Mouse (Mus musculus) MEL (cell line): ENCODE data around the gene Gga3. TPM values are rescaled to one million over a fixed set of nuclear protein-coding genes. Genes with fewer than 3 reads are reported as not detected.

Experiments
- DNase-seq: peaks from one replicate; pipeline ENCODE4 v3.0.0; 2011; ENCODE audit warnings: low read depth, low spot score
- H3K27ac ChIP-seq: 2 replicates; pipeline ENCODE4 v1.5.1; 2012; ENCODE audit warnings: low read depth, mild to moderate bottlenecking, control low read depth, low read length, moderate library complexity; ENCODE audit not compliant: control insufficient read depth
- H3K27me3 ChIP-seq, 2 experiments: fragments of 150-350 bp in 1 of 2; sonication (generic) in 1 of 2; 2 replicates each; pipeline ENCODE4 v1.6.1; 2012; ENCODE audit warnings: low read length in 2 of 2, mild to moderate bottlenecking in 2 of 2, improper control_type of control experiment in 1 of 2, moderate library complexity in 1 of 2; ENCODE audit not compliant: insufficient read depth in 2 of 2, control insufficient read depth in 1 of 2
- H3K36me3 ChIP-seq, 2 experiments: 2 replicates each; pipeline ENCODE4 v1.6.1; 2012 to 2014; ENCODE audit warnings: low read length in 2 of 2, improper control_type of control experiment in 1 of 2, inconsistent platforms in 1 of 2, mild to moderate bottlenecking in 1 of 2; ENCODE audit not compliant: insufficient read depth in 2 of 2, control insufficient read depth in 1 of 2
- H3K4me1 ChIP-seq, 2 experiments: fragments of 150-350 bp in 1 of 2; sonication (generic) in 1 of 2; 2 replicates each; pipeline ENCODE4 v1.6.1; 2012; ENCODE audit warnings: low read length in 2 of 2, improper control_type of control experiment in 1 of 2, mild to moderate bottlenecking in 1 of 2; ENCODE audit not compliant: insufficient read depth in 2 of 2, control insufficient read depth in 1 of 2
- H3K4me3 ChIP-seq, 2 experiments: fragments of 150-350 bp in 1 of 2; sonication (generic) in 1 of 2; 2 replicates each; pipeline ENCODE4 v1.5.1; 2012; ENCODE audit warnings: low read depth in 2 of 2, low read length in 2 of 2, mild to moderate bottlenecking in 2 of 2, moderate library complexity in 2 of 2, control low read depth in 1 of 2, improper control_type of control experiment in 1 of 2; ENCODE audit not compliant: control insufficient read depth in 1 of 2, insufficient read depth in 1 of 2
- H3K79me2 ChIP-seq: 2 replicates; pipeline ENCODE4 v1.6.1; 2012; ENCODE audit warnings: mild to moderate bottlenecking, low read length, moderate library complexity; ENCODE audit not compliant: control insufficient read depth, poor library complexity, insufficient read depth
- H3K9ac ChIP-seq: 2 replicates; pipeline ENCODE4 v1.6.1; 2012; ENCODE audit warnings: low read depth, mild to moderate bottlenecking, control low read depth, low read length, moderate library complexity; ENCODE audit not compliant: control insufficient read depth, poor library complexity, severe bottlenecking
- H3K9me3 ChIP-seq: fragments of 150-350 bp; sonication (generic); replicated peaks from 2 replicates; pipeline ENCODE4 v1.6.1; 2012; ENCODE audit warnings: mild to moderate bottlenecking, low read length, improper control_type of control experiment, moderate library complexity; ENCODE audit not compliant: insufficient read depth
- BHLHE40 ChIP-seq: IDR thresholded peaks from 2 replicates; pipeline ENCODE4 v1.6.1; 2012; ENCODE audit warnings: low read depth, mild to moderate bottlenecking, inconsistent platforms, low read length, improper control_type of control experiment, borderline replicate concordance
- CTCF ChIP-seq, 3 experiments: IDR thresholded peaks in 2 of 3; conservative IDR thresholded peaks in 1 of 3; 2 replicates each; pipeline ENCODE4 v1.5.1; 2011 to 2012; ENCODE audit warnings: low read length in 3 of 3, low read depth in 2 of 3, mild to moderate bottlenecking in 2 of 3, improper control_type of control experiment in 1 of 3, inconsistent platforms in 1 of 3, mixed read lengths in 1 of 3, moderate library complexity in 1 of 3; ENCODE audit not compliant: control insufficient read depth in 1 of 3, insufficient read depth in 1 of 3, poor library complexity in 1 of 3, severe bottlenecking in 1 of 3
- EP300 ChIP-seq, 2 experiments: IDR thresholded peaks; 2 replicates each; pipeline ENCODE4 v1.6.1; 2011; ENCODE audit warnings: improper control_type of control experiment in 2 of 2, low read length in 2 of 2, low read depth in 1 of 2, mild to moderate bottlenecking in 1 of 2
- ETS1 ChIP-seq: IDR thresholded peaks from 2 replicates; pipeline ENCODE4 v1.6.1; 2012; ENCODE audit warnings: low read depth, mild to moderate bottlenecking, inconsistent platforms, low read length, improper control_type of control experiment, moderate library complexity
- HCFC1 ChIP-seq: IDR thresholded peaks from 2 replicates; pipeline ENCODE4 v1.6.1; 2012; ENCODE audit warnings: low read depth, mild to moderate bottlenecking, inconsistent platforms, low read length, improper control_type of control experiment, moderate library complexity
- MAFK ChIP-seq: IDR thresholded peaks from 2 replicates; pipeline ENCODE4 v1.6.1; 2011; ENCODE audit warnings: low read depth, mild to moderate bottlenecking, low read length, improper control_type of control experiment, borderline replicate concordance
- MAX ChIP-seq: IDR thresholded peaks from 2 replicates; pipeline ENCODE4 v1.6.1; 2011; ENCODE audit warnings: low read length, improper control_type of control experiment
- MEF2A ChIP-seq: IDR thresholded peaks from 2 replicates; pipeline ENCODE4 v1.6.1; 2014; ENCODE audit warnings: low read depth, mild to moderate bottlenecking, inconsistent platforms, low read length, improper control_type of control experiment; ENCODE audit not compliant: poor library complexity, insufficient replicate concordance, severe bottlenecking; ENCODE audit errors: extremely low read depth
- MYC ChIP-seq: IDR thresholded peaks from 2 replicates; pipeline ENCODE4 v1.6.1; 2011; ENCODE audit warnings: low read depth, mild to moderate bottlenecking, low read length, improper control_type of control experiment, moderate library complexity
- NRF1 ChIP-seq: IDR thresholded peaks from 2 replicates; pipeline ENCODE4 v1.6.1; 2014; ENCODE audit warnings: low read depth, mild to moderate bottlenecking, inconsistent platforms, low read length, improper control_type of control experiment, moderate library complexity; ENCODE audit not compliant: poor library complexity, insufficient read depth, severe bottlenecking
- POLR2AphosphoS2 ChIP-seq: IDR thresholded peaks from 2 replicates; pipeline ENCODE4 v1.6.1; 2011; ENCODE audit warnings: low read length, improper control_type of control experiment
- RAD21 ChIP-seq: IDR thresholded peaks from 2 replicates; pipeline ENCODE4 v1.6.1; 2011; ENCODE audit warnings: mild to moderate bottlenecking, low read depth, low read length, improper control_type of control experiment
- SMC3 ChIP-seq: IDR thresholded peaks from 2 replicates; pipeline ENCODE4 v1.6.1; 2011; ENCODE audit warnings: low read depth, low read length, improper control_type of control experiment
- TBP ChIP-seq: IDR thresholded peaks from 2 replicates; pipeline ENCODE4 v1.8.0; 2011; ENCODE audit warnings: low read depth, low read length, improper control_type of control experiment
- TCF12 ChIP-seq: IDR thresholded peaks from 2 replicates; pipeline ENCODE4 v1.6.1; 2014; ENCODE audit warnings: low read depth, mild to moderate bottlenecking, inconsistent platforms, low read length, improper control_type of control experiment, moderate library complexity
- USF1 ChIP-seq: IDR thresholded peaks from 2 replicates; pipeline ENCODE4 v1.6.1; 2014; ENCODE audit warnings: low read depth, mild to moderate bottlenecking, inconsistent platforms, low read length, improper control_type of control experiment, moderate library complexity
- USF2 ChIP-seq, 2 experiments: IDR thresholded peaks; 2 replicates each; pipeline ENCODE4 v1.6.1; 2011 to 2012; ENCODE audit warnings: improper control_type of control experiment in 2 of 2, low read length in 2 of 2, borderline replicate concordance in 1 of 2, inconsistent platforms in 1 of 2, low read depth in 1 of 2, mild to moderate bottlenecking in 1 of 2; ENCODE audit not compliant: insufficient read depth in 1 of 2
- ZC3H11A ChIP-seq: IDR thresholded peaks from 2 replicates; pipeline ENCODE4 v1.6.1; 2012; ENCODE audit warnings: low read depth, mild to moderate bottlenecking, inconsistent platforms, low read length, improper control_type of control experiment
- polyA plus RNA-seq, 2 experiments: library from polyadenylated mRNA; stranded (reverse) in 1 of 2; unstranded in 1 of 2; fragments of >175 nt in 1 of 2; fragments of >200 nt in 1 of 2; gene quantifications; 2 replicates each; pipeline versions ENCODE4 v1.2.1 to v1.2.4; 2012; ENCODE audit warnings: low replicate concordance in 2 of 2, low read depth in 1 of 2; ENCODE audit not compliant: insufficient read length in 2 of 2, insufficient read depth in 1 of 2, missing spikeins in 1 of 2
- total RNA-seq: library from RNA; depleted of rRNA; stranded (reverse); fragments of 300-350 nt; gene quantifications from 2 replicates; pipeline ENCODE4 v1.2.3, GENCODE M21; 2012

Gene Gga3
- total and polyA plus RNA-seq, 3 experiments = 28.6 to 59.9 TPM; not detected in 1

DNA sequence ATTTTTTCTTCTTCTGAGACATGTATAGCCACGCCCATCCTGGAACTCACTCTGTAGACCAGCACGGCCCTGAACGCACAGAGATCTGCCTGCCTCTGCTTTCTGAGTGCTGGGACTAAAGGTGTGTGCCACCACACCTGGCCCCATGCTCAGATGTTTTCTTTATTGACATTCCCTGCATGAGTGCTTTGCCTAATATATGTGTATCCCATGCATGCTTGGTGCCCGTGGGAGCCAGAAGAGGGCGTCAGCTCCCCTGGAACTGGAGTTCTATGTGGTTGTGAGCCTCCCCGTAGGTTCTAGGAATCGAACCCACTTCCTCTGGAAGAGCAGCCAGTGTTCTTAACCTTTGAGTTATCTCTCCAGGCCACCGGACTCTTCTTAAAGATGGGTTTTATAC lies 31.2 kb upstream of the Gga3 start:
- H3K79me2 ChIP-seq = no peaks in the 10 kb centered on the region
- H3K4me3 ChIP-seq = no peak overlapping the region
- peaks cover 0 to 9% of the 10 kb centered on the region in 2 experiments; a peak in 2 of 4 replicates for H3K36me3 ChIP-seq
- H3K9me3 ChIP-seq = no peaks in the 10 kb centered on the region
- no peak for DNase-seq
- H3K4me1 ChIP-seq = peaks cover 8 to 23% of the 10 kb centered on the region in 2 experiments
- TF ChIP-seq BHLHE40 (no peak), TCF12 (no peak), ZC3H11A (no peak), MAFK (no peak), MEF2A (no peak), MAX (no peak), HCFC1 (no peak), SMC3 (peak; percentile 29), CTCF (IDR thresholded peaks at IDR 0.05 in 2 of 3, conservative IDR thresholded peaks at IDR 0.05 in 1 of 3; ENCODE audit: control insufficient read depth in 1 of 3, insufficient read depth in 1 of 3, low read depth in 2 of 3, low read length in 3 of 3, poor library complexity in 1 of 3, severe bottlenecking in 1 of 3) (peak in 2 of 3 experiments; percentile 37 to 46; a peak in 4 of 6 replicates), MYC (no peak), RAD21 (peak; percentile 4; the same call in 1 of the 2 replicates)
- H3K27ac ChIP-seq = no peak overlapping the region
- H3K9ac ChIP-seq = no peak overlapping the region
- no peaks in the 10 kb centered on the region for H3K27me3 ChIP-seq

DNA sequence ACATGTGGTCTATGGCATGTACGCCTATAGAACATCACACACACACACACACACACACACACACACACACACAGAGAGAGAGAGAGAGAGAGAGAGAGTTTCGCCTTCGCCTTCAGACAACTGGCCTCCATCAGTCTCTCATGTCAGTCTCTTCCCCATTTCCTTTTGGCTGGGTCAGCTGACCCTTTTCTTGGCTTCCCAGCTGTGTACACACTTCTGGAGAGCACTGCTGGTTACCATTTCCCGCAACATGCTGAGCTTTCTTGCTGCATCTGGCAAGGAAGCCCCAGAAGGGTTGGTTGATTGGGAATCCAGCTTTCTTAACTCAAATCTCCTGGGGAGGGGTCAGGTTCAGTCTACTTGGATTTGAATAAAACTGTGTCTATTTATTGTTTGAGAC lies 30.3 kb upstream of the Gga3 start:
- Histone ChIP-seq H3K27me3 (no peaks in the 10 kb centered on the region), H3K27ac (no peak overlapping the region), H3K4me3 (no peak overlapping the region), H3K79me2 (no peaks in the 10 kb centered on the region), H3K9me3 (no peaks in the 10 kb centered on the region), H3K9ac (no peak overlapping the region), H3K4me1 (peaks cover 6 to 20% of the 10 kb centered on the region in 2 experiments), H3K36me3 (peaks cover 0 to 5% of the 10 kb centered on the region in 2 experiments; a peak in 2 of 4 replicates)
- no peak for DNase-seq
- TF ChIP-seq POLR2AphosphoS2 (no peak), ETS1 (0 out of 2 replicates have a peak, but pooled peaks have one; percentile 12), USF1 (peak; percentile 75), USF2 (IDR thresholded peaks at IDR 0.05; ENCODE audit: borderline replicate concordance in 1 of 2, insufficient read depth in 1 of 2, low read depth in 1 of 2, low read length in 2 of 2) (no peak), TBP (no peak), ZC3H11A (no peak), NRF1 (no peak), BHLHE40 (no peak), EP300 (IDR thresholded peaks at IDR 0.05; ENCODE audit: low read depth in 1 of 2, low read length in 2 of 2) (no peak), RAD21 (no peak)
